ENCODE assay signal across 19 mouse cellular contexts in genomic region chr14:25044106-25044505, GRCm38 (mm10).
DNase-seq lines count a peak whose midpoint lies in the region; ATAC-seq lines count a peak whose summit lies in the region.
"Had no signal": no experiment of that assay in that cellular context is flagged by ENCODE, and none has a peak within 500 bp of the region (broad histone marks: within the 10 kb centered on the region; RNA-seq: fewer than 3 reads in every experiment).

No protein-coding gene starts in this region.

- no peaks in the 10 kb centered on the region for H3K36me3 ChIP-seq in forebrain, embryonic 10.5 days (replicated peaks)
- H3K36me3 ChIP-seq in forebrain, embryonic 12.5 days (replicated peaks): no peaks in the 10 kb centered on the region
- H3K36me3 ChIP-seq in embryonic facial prominence, embryonic 13.5 days: no peaks in the 10 kb centered on the region
- H3K36me3 ChIP-seq in limb, embryonic 13.5 days: no peaks in the 10 kb centered on the region
- H3K36me3 ChIP-seq: heart, embryonic 12.5 days; liver, embryonic 12.5 days; midbrain, embryonic 10.5 days; neural tube, embryonic 15.5 days had no signal

- H3K27me3 ChIP-seq in forebrain, embryonic 10.5 days (ENCODE audit: poor library complexity, severe bottlenecking): no peaks in the 10 kb centered on the region
- no peaks in the 10 kb centered on the region for H3K27me3 ChIP-seq in forebrain, embryonic 12.5 days
- H3K27me3 ChIP-seq in embryonic facial prominence, embryonic 13.5 days: no peaks in the 10 kb centered on the region
- no peaks in the 10 kb centered on the region for H3K27me3 ChIP-seq in limb, embryonic 13.5 days
- H3K27me3 ChIP-seq: forebrain, embryonic 13.5 days; heart, embryonic 12.5 days; liver, embryonic 12.5 days; neural tube, embryonic 15.5 days had no signal

- H3K4me3 ChIP-seq in forebrain, embryonic 10.5 days: no peak overlapping the region
- no peak overlapping the region for H3K4me3 ChIP-seq in forebrain, embryonic 12.5 days (replicated peaks)
- no peak overlapping the region for H3K4me3 ChIP-seq in embryonic facial prominence, embryonic 13.5 days
- H3K4me3 ChIP-seq in limb, embryonic 13.5 days: no peak overlapping the region
- H3K4me3 ChIP-seq: forebrain, embryonic 13.5 days; heart, embryonic 12.5 days; liver, embryonic 12.5 days; midbrain, embryonic 10.5 days; neural tube, embryonic 15.5 days had no signal

- peaks cover 36% of the 10 kb centered on the region for H3K4me1 ChIP-seq in forebrain, embryonic 10.5 days
- 0 out of 2 replicates have a peak, but pooled peaks cover 4% of the 10 kb centered on the region for H3K4me1 ChIP-seq in forebrain, embryonic 12.5 days
- peaks cover 47% of the 10 kb centered on the region for H3K4me1 ChIP-seq in embryonic facial prominence, embryonic 13.5 days
- H3K4me1 ChIP-seq in limb, embryonic 13.5 days: peaks cover 63% of the 10 kb centered on the region
- H3K4me1 ChIP-seq: liver, embryonic 12.5 days had no signal

- no peaks in the 10 kb centered on the region for H3K9me3 ChIP-seq in forebrain, embryonic 10.5 days
- H3K9me3 ChIP-seq in forebrain, embryonic 12.5 days: no peaks in the 10 kb centered on the region
- no peaks in the 10 kb centered on the region for H3K9me3 ChIP-seq in embryonic facial prominence, embryonic 13.5 days
- no peaks in the 10 kb centered on the region for H3K9me3 ChIP-seq in limb, embryonic 13.5 days
- H3K9me3 ChIP-seq: forebrain, embryonic 13.5 days; heart, embryonic 12.5 days; liver, embryonic 12.5 days; midbrain, embryonic 10.5 days; neural tube, embryonic 15.5 days had no signal

- peak overlapping the region; percentile 32; the same call in 1 of the 2 replicates for H3K27ac ChIP-seq in forebrain, embryonic 10.5 days
- no peak overlapping the region for H3K27ac ChIP-seq in forebrain, embryonic 12.5 days
- peak overlapping the region; percentile 44 for H3K27ac ChIP-seq in embryonic facial prominence, embryonic 13.5 days
- H3K27ac ChIP-seq in limb, embryonic 13.5 days: peak overlapping the region; percentile 94
- H3K27ac ChIP-seq: forebrain, embryonic 13.5 days; liver, embryonic 12.5 days; midbrain, embryonic 10.5 days; neural tube, embryonic 15.5 days had no signal

- no peak overlapping the region for H3K4me2 ChIP-seq in forebrain, embryonic 12.5 days
- no peak overlapping the region for H3K4me2 ChIP-seq in embryonic facial prominence, embryonic 13.5 days
- H3K4me2 ChIP-seq in limb, embryonic 13.5 days (replicated peaks): no peak overlapping the region
- H3K4me2 ChIP-seq: forebrain, embryonic 13.5 days; heart, embryonic 12.5 days; liver, embryonic 12.5 days; neural tube, embryonic 15.5 days had no signal

- 94% methylated on average over 13 of the region's 13 CpGs for WGBS in forebrain, embryonic 10.5 days
- WGBS in forebrain, embryonic 12.5 days: 92% methylated on average over 13 of the region's 13 CpGs
- WGBS in embryonic facial prominence, embryonic 13.5 days: 90% methylated on average over 13 of the region's 13 CpGs
- WGBS in limb, embryonic 13.5 days: 78% methylated on average over 13 of the region's 13 CpGs

- DNase-seq in forebrain, embryonic 10.5 days (ENCODE audit: extremely low spot score, low spot score): no peak
- peak; percentile 21 for DNase-seq in layer of hippocampus, adult 9-11 months
- no peak for DNase-seq in layer of hippocampus, adult 11-12 months (ENCODE audit: low spot score)
- no peak for DNase-seq in ovary, adult 18-20 months (ENCODE audit: low spot score)
- DNase-seq in thymus, postnatal 36 days: no peak
- DNase-seq: cerebellum, adult 2 months; gastrocnemius, postnatal 14 days; heart, postnatal 4 days had no signal

- no peak overlapping the region for H3K9ac ChIP-seq in forebrain, embryonic 12.5 days
- H3K9ac ChIP-seq in embryonic facial prominence, embryonic 13.5 days: no peak overlapping the region
- no peak overlapping the region for H3K9ac ChIP-seq in limb, embryonic 13.5 days
- H3K9ac ChIP-seq: forebrain, embryonic 13.5 days; heart, embryonic 12.5 days; liver, embryonic 12.5 days; neural tube, embryonic 15.5 days had no signal

- ATAC-seq in forebrain, embryonic 12.5 days (ENCODE audit: low FRiP score): no peak
- ATAC-seq in embryonic facial prominence, embryonic 13.5 days (ENCODE audit: insufficient number of reproducible peaks, insufficient read depth, low FRiP score, low TSS enrichment, low read depth): no peak
- no peak; the same call in 1 of the 2 replicates for ATAC-seq in limb, embryonic 13.5 days (ENCODE audit: low FRiP score, low read depth)
- ATAC-seq: forebrain, embryonic 13.5 days; inflammation-experienced regulatory T-cells, adult 6 months; liver, embryonic 12.5 days; lung, postnatal 0 days; Patski had no signal
